Mouse (Mus musculus) ES-Bruce4 (cell line): ENCODE data around the gene Pecr.

Experiments
- CTCF ChIP-seq: IDR thresholded peaks from one replicate; pipeline ENCODE4 v1.8.1; 2011; ENCODE audit warnings: low read depth, low read length
- POLR2A ChIP-seq: IDR thresholded peaks from one replicate; pipeline ENCODE4 v1.8.1; 2011; ENCODE audit warnings: low read length; ENCODE audit not compliant: insufficient read depth

DNA sequence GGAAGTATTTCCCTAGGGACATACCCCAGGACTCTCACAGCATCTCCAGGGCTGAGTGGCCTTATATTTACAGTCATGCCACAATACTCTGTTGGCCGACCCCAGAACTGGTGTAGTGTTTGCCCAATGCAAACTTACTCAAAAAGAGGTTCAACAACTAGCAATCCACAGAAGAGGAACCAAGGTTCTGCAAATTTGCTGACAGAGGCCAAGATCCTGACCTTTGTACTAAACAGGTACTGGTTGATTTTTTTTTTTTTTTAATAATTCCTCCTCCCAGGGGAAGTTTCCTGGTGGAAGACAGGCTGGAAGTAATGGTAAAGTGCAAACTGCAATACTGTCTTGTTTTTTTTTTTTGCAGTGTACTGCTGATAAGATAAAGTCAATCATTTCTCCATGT, 1.5 kb downstream of the Pecr start:
- no peak for TF ChIP-seq CTCF
- no peak for TF ChIP-seq POLR2A
